Mouse (Mus musculus): ENCODE measurements around the gene Tmem63b. TPM values are rescaled to one million over a fixed set of nuclear protein-coding genes. Genes with fewer than 3 reads are reported as not detected.

Gene Tmem63b
- polyA plus RNA-seq, 3 experiments from 2014 or later: 2.0 to 2.7 (median 2.4) TPM

DNA sequence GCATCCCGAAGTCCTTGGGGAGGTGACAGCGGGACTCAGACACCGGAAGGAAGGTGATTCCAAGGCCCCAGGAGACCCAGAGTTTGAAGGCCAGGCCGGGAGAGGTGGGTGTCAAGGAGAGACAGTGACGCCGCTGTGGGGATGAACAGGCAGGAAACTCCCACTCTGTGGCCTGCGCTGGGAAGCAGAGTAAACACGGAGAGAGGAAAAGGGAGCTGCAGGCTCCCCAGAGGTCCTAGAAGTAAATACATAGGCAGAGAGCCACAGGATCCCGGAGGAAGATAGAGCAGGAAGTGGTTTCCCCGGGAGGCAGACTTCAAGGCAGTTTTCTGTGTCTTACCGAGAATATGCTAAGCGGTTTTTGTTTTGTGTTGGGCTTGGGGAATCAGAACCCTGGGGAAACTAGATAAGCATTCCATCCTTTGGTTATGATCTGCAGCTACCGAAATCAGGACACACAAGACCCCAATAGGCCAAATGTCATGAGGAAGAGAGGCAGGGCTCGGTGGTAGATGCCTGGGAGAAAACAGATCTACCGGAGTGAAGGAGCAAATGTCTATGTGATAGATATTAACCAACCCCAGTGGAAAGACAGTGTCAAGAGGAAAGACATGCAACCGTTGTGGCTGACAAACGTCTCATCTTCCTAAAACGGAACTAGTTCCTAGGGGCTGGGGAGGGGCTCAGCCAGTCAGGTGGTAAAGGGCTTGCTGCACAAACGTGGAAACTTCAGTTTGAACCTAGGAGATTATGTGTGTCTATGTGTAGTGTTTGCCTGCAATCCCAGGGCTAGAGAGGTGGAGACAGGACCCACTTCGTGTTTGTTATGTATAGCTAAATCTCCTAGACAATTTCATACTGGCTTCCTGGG, 67.1 kb downstream of the Tmem63b start:
- ATAC-seq: peak; percentile 62

DNA sequence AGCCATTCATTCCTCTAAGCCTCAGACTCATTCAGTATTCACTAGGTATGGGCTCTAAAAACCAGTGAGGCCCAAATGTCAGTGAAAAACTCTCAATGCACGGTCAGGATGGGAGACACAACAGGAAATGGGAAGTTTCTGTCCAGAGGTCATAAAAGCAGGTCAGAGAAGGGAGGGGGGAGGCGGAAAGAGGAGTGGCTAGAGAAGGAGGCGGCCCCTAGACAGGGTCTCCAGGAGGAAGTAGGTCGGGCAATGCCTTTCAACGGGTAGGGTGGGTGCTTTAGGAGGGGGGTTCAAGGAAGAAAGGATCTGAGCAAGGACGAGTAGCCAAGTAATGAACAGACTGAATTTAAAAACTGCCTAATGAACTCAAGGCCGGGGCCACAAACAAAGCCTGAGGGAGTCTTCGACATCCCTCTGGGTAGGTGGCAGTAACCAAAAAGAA, 67.7 kb downstream of the Tmem63b start:
- peak; percentile 12 for ATAC-seq

DNA sequence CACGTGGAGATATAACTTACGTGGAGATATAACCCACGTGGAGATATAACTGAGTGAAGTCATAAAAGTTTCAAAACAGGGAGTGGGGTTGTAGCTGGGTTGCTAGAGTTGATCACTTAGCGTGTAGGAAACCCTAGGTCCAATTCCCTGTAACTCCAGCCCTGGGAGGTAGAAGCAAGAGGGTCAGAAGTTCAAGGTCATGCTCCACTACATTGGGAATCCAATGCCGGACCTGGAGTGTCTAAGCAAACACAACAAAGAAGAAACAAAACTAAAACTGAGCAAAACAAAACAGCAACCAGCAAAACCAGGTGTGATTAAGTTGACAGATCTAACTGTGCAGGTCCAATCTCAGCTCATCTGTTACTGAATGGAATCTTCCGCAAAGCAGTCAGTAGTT, 69.0 kb downstream of the Tmem63b start:
- ATAC-seq: no peak

DNA sequence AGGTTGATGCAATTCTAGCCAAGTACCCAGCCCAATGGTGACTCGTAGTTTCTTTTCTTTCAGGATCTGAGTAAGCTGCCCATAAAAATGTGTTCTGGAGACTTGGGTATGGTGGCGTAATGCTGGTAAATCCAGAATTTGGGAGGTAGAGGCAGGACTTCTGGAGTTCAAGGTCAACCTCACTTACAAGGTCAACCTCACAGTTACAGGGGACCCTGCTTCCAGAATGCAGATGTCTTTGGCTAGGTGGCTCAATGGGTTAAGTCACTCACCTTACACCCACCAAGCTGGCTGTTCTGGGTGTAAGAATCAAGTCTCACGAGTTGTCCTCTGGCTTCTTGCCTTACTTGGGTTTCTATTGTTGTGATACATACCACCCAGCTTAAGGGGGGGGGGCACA, 70.0 kb downstream of the Tmem63b start:
- no peak for ATAC-seq

DNA sequence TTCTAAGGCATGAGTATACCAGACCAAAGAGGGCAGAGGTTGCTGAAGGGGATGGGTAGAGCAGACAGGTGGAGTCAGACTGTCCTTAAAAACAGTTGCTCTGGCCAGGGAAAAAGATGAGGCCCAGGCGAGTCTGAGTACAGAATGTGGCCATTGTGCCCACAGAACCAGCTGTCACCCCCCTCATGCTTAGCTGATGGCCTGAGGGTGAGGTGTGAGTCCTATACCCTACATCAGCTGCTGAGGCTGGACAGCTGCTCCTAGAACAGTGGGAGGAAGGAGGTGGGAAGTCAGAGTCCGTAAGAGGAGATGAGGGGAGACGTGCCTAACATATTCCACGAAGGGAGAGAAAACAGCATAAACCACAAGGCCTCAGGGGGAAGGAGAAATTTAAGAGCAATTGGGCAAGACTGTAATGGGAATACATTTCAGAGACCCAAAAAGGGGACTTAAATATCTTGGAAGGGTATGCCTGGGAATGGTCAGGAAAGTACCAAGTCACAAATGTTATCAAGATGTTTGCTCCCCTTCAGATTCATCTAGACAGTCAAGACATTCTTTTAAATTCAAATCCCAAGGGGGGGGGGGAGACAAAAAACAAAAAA, 70.6 kb downstream of the Tmem63b start:
- no peak for ATAC-seq

DNA sequence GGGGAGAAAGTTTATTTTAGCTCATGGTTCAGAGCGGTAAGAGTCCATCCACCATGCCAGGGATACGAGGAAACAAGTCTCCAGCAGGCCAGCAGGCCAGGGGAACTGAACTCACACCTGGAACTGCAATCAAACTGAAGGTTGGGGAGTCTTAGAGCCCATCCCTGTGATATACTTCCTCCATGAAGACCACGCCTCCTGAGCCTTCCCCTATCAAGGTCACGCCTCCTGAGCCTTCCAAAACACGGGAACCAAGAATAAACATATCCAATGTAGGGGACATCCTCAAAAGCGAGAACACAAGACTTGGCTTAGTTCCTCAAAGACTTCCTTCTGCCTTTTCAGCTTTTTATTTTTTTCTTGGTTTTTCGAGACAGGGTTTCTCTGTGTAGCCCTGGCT, 73.8 kb downstream of the Tmem63b start:
- no peak for ATAC-seq

DNA sequence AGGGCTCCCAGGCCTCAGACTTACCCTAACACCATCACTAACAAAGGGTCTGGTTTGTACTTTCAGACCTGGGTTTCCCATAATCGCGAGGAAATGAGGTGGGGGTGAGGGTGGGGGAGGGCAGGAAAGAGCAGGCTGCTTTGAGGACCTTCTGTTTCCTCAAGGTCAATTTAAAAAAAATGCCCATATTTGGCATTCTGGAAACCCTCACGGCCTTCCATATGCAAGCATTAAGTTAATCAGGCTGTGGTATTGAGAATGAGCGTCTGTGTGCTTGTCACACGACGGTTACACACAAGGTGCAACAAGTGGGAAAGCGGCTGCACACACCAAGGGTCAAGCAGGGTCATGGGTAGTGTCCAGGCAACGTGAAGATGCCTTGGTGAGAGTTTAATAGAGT, 74.7 kb downstream of the Tmem63b start:
- no peak for ATAC-seq

Other genes starting within 250 kb of the Tmem63b start
- gene Spats1, start 211.5 kb downstream of the Tmem63b start, polyA plus RNA-seq (2017; shearing (Covaris generic)): 1 to 10 TPM; 1.3 to 2.0 (median 1.7) TPM
- 1 to 10 TPM; 2.2 to 2.7 (median 2.3) TPM for gene Aars2, start 180.1 kb downstream of the Tmem63b start, polyA plus RNA-seq (2017; shearing (Covaris generic))
- not detected for gene Tcte1, start 163.5 kb downstream of the Tmem63b start, polyA plus RNA-seq (2017; shearing (Covaris generic))
- under 1 TPM; 0.12 to 0.63 (median 0.14) TPM for gene Tmem151b, start 137.2 kb downstream of the Tmem63b start, polyA plus RNA-seq (2017; shearing (Covaris generic))
- 10 to 100 TPM; 35.1 to 44.1 (median 43.1) TPM for gene Nfkbie, start 131.2 kb downstream of the Tmem63b start, polyA plus RNA-seq (2017; shearing (Covaris generic))
- 10 to 100 TPM; 30.2 to 38.1 (median 32.6) TPM for gene Slc35b2, start 123.0 kb downstream of the Tmem63b start, polyA plus RNA-seq (2017; shearing (Covaris generic))
- gene Hsp90ab1, start 113.6 kb downstream of the Tmem63b start, polyA plus RNA-seq (2017; shearing (Covaris generic)): 1,000 to 10,000 TPM in 1 of 3 experiments, 100 to 1,000 TPM in 2; 939 to 1,028 (median 983) TPM
- 100 to 1,000 TPM in 2 of 3 experiments, 10 to 100 TPM in 1; 72.2 to 131 (median 109) TPM for gene Slc29a1, start 87.3 kb downstream of the Tmem63b start, polyA plus RNA-seq (2017; shearing (Covaris generic))
- not detected for gene Mymx, start 84.8 kb downstream of the Tmem63b start, polyA plus RNA-seq (2017; shearing (Covaris generic))
- not detected for gene Capn11, start 27.6 kb downstream of the Tmem63b start, polyA plus RNA-seq (2017; shearing (Covaris generic))
- 10 to 100 TPM; 74.5 to 88.1 (median 87.7) TPM for gene Mrpl14, start 583 bp downstream of the Tmem63b start, polyA plus RNA-seq (2017; shearing (Covaris generic))
- not detected for gene 1600014C23Rik, start 46.9 kb upstream of the Tmem63b start, polyA plus RNA-seq (2017; shearing (Covaris generic))